Mouse (Mus musculus) limb, embryonic 10.5 days (tissue): Measurements from ENCODE around the gene Sned1. TPM values are rescaled to one million over a fixed set of nuclear protein-coding genes. Genes with fewer than 3 reads are reported as not detected.
A peak's percentile ranks its signal among the peaks of the same experiment; 100 is the strongest.
"Not testable (repeated sequence)": the region's sequence is repeated elsewhere in the genome, so short reads cannot be mapped to it uniquely, and the experiment has no call there.

ENCODE experiments used
- DNase-seq: peaks from one replicate; pipeline ENCODE4 v3.0.0-alpha.2; 2017; ENCODE audit warnings: low spot score
- H3K27ac ChIP-seq: fragments of 300-500 bp; sonication (generic); 2 replicates; pipeline ENCODE4 v1.5.1; 2016; ENCODE audit warnings: mild to moderate bottlenecking
- H3K27me3 ChIP-seq: fragments of 300-500 bp; sonication (generic); 2 replicates; pipeline ENCODE4 v1.6.1; 2016; ENCODE audit warnings: low read depth, mild to moderate bottlenecking; ENCODE audit not compliant: poor library complexity, severe bottlenecking
- H3K36me3 ChIP-seq: fragments of 300-500 bp; sonication (generic); 2 replicates; pipeline ENCODE4 v1.6.1; 2016; ENCODE audit warnings: mild to moderate bottlenecking, moderate library complexity
- H3K4me1 ChIP-seq: fragments of 300-500 bp; sonication (generic); 2 replicates; pipeline ENCODE4 v1.6.1; 2016
- H3K4me3 ChIP-seq: fragments of 300-500 bp; sonication (generic); 2 replicates; pipeline ENCODE4 v1.5.1; 2016; ENCODE audit warnings: mild to moderate bottlenecking, moderate library complexity
- H3K9me3 ChIP-seq: fragments of 300-500 bp; sonication (generic); replicated peaks from 2 replicates; pipeline ENCODE4 v1.6.1; 2016; ENCODE audit warnings: mild to moderate bottlenecking
- WGBS: fragments of 180-500 bp; shearing (Covaris S2); methylation state at CpG from one replicate; pipeline ENCODE4 v1.1.7; 2016; 5-methylcytosine and 5-hydroxymethylcytosine counted together
- polyA plus RNA-seq: library from polyadenylated mRNA; unstranded; fragments of >200 nt; fragmentation: Nextera tagmentation; extraction: Ambion mirVana; gene quantifications from 2 replicates; pipeline ENCODE4 v1.2.1, GENCODE M21; 2016

Gene Sned1
- polyA plus RNA-seq, 1 experiment from 2014 or later, result 27.8 TPM

GRCm38 (mm10) chr1:93291591-93291990 lies 56.0 kb downstream of the Sned1 start:
- H3K9me3 ChIP-seq, result no peaks in the 10 kb centered on the region

GRCm38 (mm10) chr1:93292006-93292405 lies 56.4 kb downstream of the Sned1 start:
- H3K4me1 ChIP-seq, result no peaks in the 10 kb centered on the region
- 87% methylated on average over 8 of the region's 8 CpGs for WGBS
- DNase-seq, result no peak
- H3K4me3 ChIP-seq, result no peak overlapping the region
- H3K27ac ChIP-seq, result no peak overlapping the region
- H3K27me3 ChIP-seq, result no peaks in the 10 kb centered on the region
- H3K36me3 ChIP-seq, result peaks cover 78% of the 10 kb centered on the region
- H3K9me3 ChIP-seq, result no peaks in the 10 kb centered on the region

More at GRCm38 (mm10) chr1:93291591-93291990, 56.0 kb downstream of the Sned1 start:
- WGBS, result 87% methylated on average over 1 of the region's 1 CpGs
- Histone ChIP-seq H3K4me3 (no peak overlapping the region), H3K27ac (no peak overlapping the region), H3K4me1 (no peaks in the 10 kb centered on the region), H3K27me3 (no peaks in the 10 kb centered on the region), H3K36me3 (peaks cover 78% of the 10 kb centered on the region)
- no peak for DNase-seq

- H3K4me3 ChIP-seq, H3K9me3 ChIP-seq, H3K27ac ChIP-seq, H3K4me1 ChIP-seq, DNase-seq, H3K27me3 ChIP-seq: not testable (repeated sequence)
- 86% methylated on average over 3 of the region's 3 CpGs for WGBS
- H3K36me3 ChIP-seq, result peaks cover 82% of the 10 kb centered on the region
Observed at GRCm38 (mm10) chr1:93294491-93294890, 58.9 kb downstream of the Sned1 start.

DNA sequence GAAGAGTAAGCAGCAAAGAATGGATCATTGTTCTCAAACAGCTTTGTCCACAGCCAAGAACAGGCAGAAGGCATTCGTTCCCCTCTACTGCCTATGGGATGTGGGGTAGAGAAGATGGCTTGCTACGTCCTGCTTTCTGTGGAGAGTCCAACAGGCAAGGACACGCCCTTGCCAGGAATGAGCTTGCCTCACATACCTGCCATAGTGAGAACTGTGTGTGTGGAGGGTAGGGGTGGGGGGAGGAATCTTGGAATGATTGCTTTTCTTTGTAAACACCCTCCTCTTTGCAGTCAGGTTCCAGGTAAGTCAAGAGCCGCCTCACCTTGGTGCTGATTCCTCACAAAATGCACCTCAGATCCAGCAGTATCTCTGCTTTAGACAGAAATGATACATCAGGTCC lies 64.2 kb downstream of the Sned1 start:
- Histone ChIP-seq H3K4me3 (no peak overlapping the region), H3K27ac (no peak overlapping the region), H3K9me3 (no peaks in the 10 kb centered on the region), H3K4me1 (peaks cover 7% of the 10 kb centered on the region), H3K36me3 (peaks cover 95% of the 10 kb centered on the region), H3K27me3 (no peaks in the 10 kb centered on the region)
- DNase-seq, result no peak
- WGBS, result 84% methylated on average over 4 of the region's 4 CpGs

DNA sequence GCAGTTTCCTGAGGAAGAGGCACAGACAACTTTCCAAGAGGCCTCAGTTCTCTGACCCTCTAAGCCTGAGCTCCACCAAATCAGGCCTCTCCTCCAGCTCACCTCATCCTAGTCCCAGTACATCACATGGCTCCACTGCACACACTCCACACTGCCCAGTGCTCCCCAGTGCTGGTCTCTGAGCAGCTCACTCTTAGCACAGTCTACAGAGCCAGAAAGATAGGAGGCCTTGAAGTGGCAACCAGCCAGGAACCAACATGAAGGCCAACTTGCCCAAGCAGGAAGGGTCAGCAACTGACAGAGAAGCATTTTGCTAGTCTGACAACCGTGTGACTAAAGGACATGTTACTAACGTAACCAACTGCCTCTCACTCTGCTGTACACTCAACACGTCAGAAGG lies 64.9 kb downstream of the Sned1 start:
- WGBS, result 90% methylated on average over 3 of the region's 3 CpGs
- Histone ChIP-seq H3K27me3 (no peaks in the 10 kb centered on the region), H3K4me3 (no peak overlapping the region), H3K27ac (no peak overlapping the region), H3K9me3 (no peaks in the 10 kb centered on the region), H3K36me3 (peaks cover 94% of the 10 kb centered on the region), H3K4me1 (peaks cover 10% of the 10 kb centered on the region)
- no peak for DNase-seq

DNA sequence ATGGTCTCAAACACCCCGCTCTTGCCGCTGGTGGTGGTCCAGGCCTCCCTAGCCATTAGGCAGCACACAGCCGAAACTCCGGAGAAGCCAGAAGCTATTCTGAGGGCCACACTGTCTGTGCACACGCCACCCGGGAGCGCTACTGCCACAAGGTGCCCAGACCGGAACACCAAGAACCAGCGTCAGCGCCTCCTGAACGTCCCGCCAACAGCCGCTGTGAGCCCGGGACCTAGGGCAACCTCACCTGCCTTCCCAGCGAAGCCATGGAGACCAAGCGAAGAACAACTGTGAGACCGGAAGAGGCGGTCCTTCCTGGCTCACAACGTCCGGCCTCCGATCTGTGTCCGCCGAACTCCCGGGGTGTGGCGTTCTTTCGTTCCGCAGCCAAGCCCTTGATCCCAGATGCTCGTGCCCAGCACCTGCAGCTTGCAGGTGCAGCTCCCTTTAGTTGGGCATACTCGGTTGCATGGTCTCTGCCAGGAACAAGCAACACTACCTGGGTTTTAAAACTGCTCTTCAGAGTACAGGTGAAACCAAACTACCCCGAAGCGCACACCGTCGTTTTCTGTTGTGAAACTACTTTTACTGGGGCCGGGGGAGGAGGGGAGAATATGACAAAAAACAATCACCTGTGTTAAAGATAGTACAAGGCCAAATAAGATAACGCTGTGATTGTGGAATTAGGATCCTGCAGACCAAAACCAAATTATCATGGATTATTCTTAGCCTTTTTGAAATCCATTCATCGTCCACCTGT lies 70.1 kb downstream of the Sned1 start, which contains the start of gene Mterf4:
TSS of gene Mterf4 (minus strand) at position 335 of the 757 bp plus-strand sequence.
- Histone ChIP-seq H3K27ac (peak within 1 kb of the TSS; percentile 84), H3K9me3 (no peaks in the 10 kb centered on the region), H3K27me3 (no peaks in the 10 kb centered on the region), H3K4me1 (peaks cover 10% of the 10 kb centered on the region), H3K36me3 (peaks cover 75% of the 10 kb centered on the region), H3K4me3 (peak within 1 kb of the TSS; percentile 84)
- 10% methylated on average over 36 of the region's 36 CpGs for WGBS
- peak; percentile 88 for DNase-seq

DNA sequence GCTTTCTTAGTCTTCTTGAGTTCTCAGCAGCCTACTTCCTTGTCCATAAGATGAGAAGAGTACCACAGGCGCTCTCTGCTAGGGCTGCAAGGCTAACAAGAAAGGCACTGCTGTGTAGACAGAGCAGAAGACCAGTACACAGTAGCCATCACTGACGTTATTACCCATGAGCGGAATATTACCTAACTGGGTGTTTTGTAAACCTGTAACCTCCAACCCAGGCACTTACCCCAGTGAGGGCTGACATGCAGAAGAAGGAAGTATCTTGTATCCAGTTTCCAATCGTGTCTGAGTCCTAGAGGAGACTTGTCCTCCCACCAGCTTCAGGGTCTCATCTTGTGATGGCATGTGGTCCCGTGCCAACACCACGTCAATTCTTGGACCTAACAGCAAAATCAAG lies 88.3 kb downstream of the Sned1 start:
- Histone ChIP-seq H3K36me3 (peaks cover 99% of the 10 kb centered on the region), H3K4me3 (no peak overlapping the region), H3K27ac (no peak overlapping the region), H3K4me1 (no peaks in the 10 kb centered on the region), H3K9me3 (no peaks in the 10 kb centered on the region), H3K27me3 (no peaks in the 10 kb centered on the region)
- 91% methylated on average over 6 of the region's 6 CpGs for WGBS
- no peak for DNase-seq

DNA sequence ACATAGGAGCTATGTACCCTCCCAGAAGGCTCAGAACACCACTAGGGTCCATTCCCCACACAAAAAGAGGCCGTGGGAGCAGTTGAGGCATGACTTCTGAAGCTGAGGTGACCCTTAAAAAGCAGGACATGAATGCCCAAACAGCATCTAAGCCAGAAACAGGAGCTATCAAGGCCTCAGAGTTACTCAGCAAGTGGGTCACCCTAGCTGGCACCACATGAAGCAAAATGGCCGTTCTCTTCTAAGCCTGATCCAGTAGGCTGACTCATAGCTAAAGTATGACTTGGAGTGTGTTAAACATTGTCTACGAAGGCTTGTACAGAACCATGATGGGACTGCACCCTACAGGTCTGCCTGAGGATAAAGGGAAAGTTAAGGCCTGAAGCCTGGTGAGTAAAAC lies 90.8 kb downstream of the Sned1 start:
- WGBS, result 91% methylated on average over 3 of the region's 3 CpGs
- no peak for DNase-seq
- Histone ChIP-seq H3K4me1 (no peaks in the 10 kb centered on the region), H3K36me3 (peaks cover 99% of the 10 kb centered on the region), H3K27ac (no peak overlapping the region), H3K27me3 (no peaks in the 10 kb centered on the region), H3K4me3 (no peak overlapping the region), H3K9me3 (no peaks in the 10 kb centered on the region)

- Histone ChIP-seq H3K9me3 (no peaks in the 10 kb centered on the region), H3K27me3 (no peaks in the 10 kb centered on the region), H3K27ac (no peak overlapping the region), H3K36me3 (peaks cover 86% of the 10 kb centered on the region), H3K4me3 (no peak overlapping the region), H3K4me1 (no peaks in the 10 kb centered on the region)
- 74% methylated on average over 2 of the region's 2 CpGs for WGBS
- no peak for DNase-seq
Observed at GRCm38 (mm10) chr1:93334621-93335020, 99.0 kb downstream of the Sned1 start.

DNA sequence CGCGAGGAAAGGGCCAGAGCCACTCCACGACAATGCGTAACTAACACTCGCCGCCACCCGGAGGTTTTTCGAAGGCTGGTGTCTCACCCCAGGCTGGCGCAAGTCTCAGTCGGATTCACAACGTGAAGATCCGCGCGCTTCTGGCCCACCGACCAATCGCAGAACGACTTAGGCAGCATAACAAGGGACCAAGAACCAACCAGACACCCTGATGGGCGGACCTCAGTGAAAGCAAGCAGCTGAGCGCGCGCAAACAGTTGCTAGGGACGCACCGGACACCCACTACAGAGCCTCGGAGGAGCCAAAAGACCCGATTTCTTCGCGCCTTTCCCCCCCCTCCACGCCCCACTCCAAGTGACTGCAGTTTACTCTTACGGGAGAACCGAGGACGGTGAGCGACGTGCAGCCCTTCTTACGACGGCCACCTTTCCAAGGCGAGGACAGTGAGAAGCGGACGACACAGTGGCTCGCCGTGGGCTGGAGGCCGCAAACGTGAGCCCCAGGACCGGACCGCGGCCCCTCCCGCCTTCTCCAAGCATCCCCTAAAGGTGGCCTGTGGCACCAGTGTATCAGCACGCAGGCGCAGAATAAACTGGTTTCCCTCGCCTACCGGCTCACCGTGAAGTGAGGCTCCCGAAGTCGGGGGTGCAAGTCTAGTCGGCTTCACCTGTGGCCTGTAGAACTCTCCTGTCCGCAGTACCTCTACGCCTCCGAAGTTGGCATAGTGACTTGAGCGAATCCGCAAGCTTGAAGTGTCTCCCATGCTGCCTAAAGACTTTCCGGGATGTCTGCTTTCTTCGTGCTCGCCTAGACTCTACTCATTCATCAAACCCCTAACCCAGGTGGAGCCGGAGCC lies 107.2 kb downstream of the Sned1 start, which contains the start of the genes Ppp1r7 and Pask:
TSS of gene Ppp1r7 (plus strand) at position 207 of the 856 bp plus-strand sequence.
TSS of gene Pask (minus strand) at position 835 of the 856 bp plus-strand sequence.
- H3K4me1 ChIP-seq, result peaks cover 21% of the 10 kb centered on the region
- peak; percentile 99 for DNase-seq

GRCm38 (mm10) chr1:93343504-93344047 lies 107.9 kb downstream of the Sned1 start:
- Histone ChIP-seq H3K4me1 (peaks cover 21% of the 10 kb centered on the region), H3K27ac (peak overlapping the region; percentile 88), H3K27me3 (no peaks in the 10 kb centered on the region), H3K9me3 (no peaks in the 10 kb centered on the region), H3K36me3 (peaks cover 34% of the 10 kb centered on the region), H3K4me3 (peak overlapping the region; percentile 88)
- peak; percentile 92 for DNase-seq
- WGBS, result under 1% methylated on average over 39 of the region's 39 CpGs

More for the DNA sequence above, 107.2 kb downstream of the Sned1 start, which contains the start of the genes Ppp1r7 and Pask:
- no peaks in the 10 kb centered on the region for H3K27me3 ChIP-seq
- no peaks in the 10 kb centered on the region for H3K9me3 ChIP-seq
- H3K36me3 ChIP-seq, result peaks cover 30% of the 10 kb centered on the region
- peak within 1 kb of the TSS; percentile 88 for H3K4me3 ChIP-seq
- WGBS, result under 1% methylated on average over 63 of the region's 63 CpGs
- H3K27ac ChIP-seq, result peak within 1 kb of the TSS; percentile 88

DNA sequence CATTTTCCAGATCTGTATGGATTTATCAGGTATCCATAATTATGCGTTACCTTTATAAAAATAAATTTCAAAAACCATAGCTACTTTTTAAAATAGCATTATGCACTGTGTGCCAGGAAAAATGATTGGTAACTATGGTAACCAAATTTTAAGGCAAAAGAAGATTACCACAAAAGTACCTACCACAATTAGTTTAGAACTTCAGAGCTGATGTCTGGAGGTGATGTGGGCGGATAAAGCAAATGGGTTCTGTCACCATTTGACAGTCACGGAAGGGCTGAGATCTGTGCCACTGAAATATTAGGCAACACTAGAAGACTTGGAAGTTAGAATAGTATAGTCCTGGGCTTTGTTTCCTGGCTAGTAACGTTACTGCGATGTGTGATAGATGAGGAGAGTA lies 111.5 kb downstream of the Sned1 start:
- Histone ChIP-seq H3K9me3 (no peaks in the 10 kb centered on the region), H3K36me3 (peaks cover 65% of the 10 kb centered on the region), H3K4me1 (peaks cover 10% of the 10 kb centered on the region), H3K4me3 (no peak overlapping the region), H3K27ac (no peak overlapping the region), H3K27me3 (no peaks in the 10 kb centered on the region)
- DNase-seq, result no peak
- 93% methylated on average over 5 of the region's 5 CpGs for WGBS
